Mouse (Mus musculus): ENCODE data around the gene B4galt5.

- TF ChIP-seq CTCF (IDR thresholded peaks at IDR 0.05; ENCODE audit: control insufficient read depth, insufficient read depth, insufficient replicate concordance, low read depth, low read length) (no peak), POLR2A (IDR thresholded peaks at IDR 0.05; ENCODE audit: control insufficient read depth, low read depth, low read length) (no peak)
These were observed 45.2 kb downstream of the B4galt5 start for GRCm38 (mm10) chr2:167303806-167304205.
